Mouse (Mus musculus) CH12.LX (cell line): ENCODE results near the gene Gusb.

Experiments
- E2F4 ChIP-seq: IDR thresholded peaks from 2 replicates; pipeline ENCODE4 v1.6.1; 2011; ENCODE audit warnings: low read depth, low read length, improper control_type of control experiment; ENCODE audit not compliant: insufficient replicate concordance
- EP300 ChIP-seq: IDR thresholded peaks from 2 replicates; pipeline ENCODE4 v1.6.1; 2011; ENCODE audit warnings: low read length, improper control_type of control experiment
- POLR2A ChIP-seq: IDR thresholded peaks from 2 replicates; pipeline ENCODE4 v1.6.1; 2011; ENCODE audit warnings: low read depth, mild to moderate bottlenecking, improper control_type of control experiment, low read length
- USF1 ChIP-seq: IDR thresholded peaks from 2 replicates; pipeline ENCODE4 v1.6.1; 2014; ENCODE audit warnings: low read depth, mild to moderate bottlenecking, inconsistent platforms, low read length, improper control_type of control experiment

- TF ChIP-seq USF1 (peak; percentile 72), POLR2A (no peak), EP300 (no peak), E2F4 (no peak)
Measured at GRCm38 (mm10) chr5:130000735-130001134, 2.1 kb downstream of the Gusb start.
